Mouse (Mus musculus) kidney, postnatal 0 days (tissue): Measurements from ENCODE around the gene AC161166.1. TPM values are rescaled to one million over a fixed set of nuclear protein-coding genes. Genes with fewer than 3 reads are reported as not detected.
"Not testable (repeated sequence)": the region's sequence is repeated elsewhere in the genome, so short reads cannot be mapped to it uniquely, and the experiment has no call there.

Source experiments
- ATAC-seq: fragments of 200-750 bp; cut with Nextera tagmentation; replicated peaks from 2 replicates; pipeline ENCODE4 v1.8.0; 2017; ENCODE audit warnings: low read depth, moderate number of reproducible peaks, moderate TSS enrichment, moderate library complexity; ENCODE audit not compliant: low FRiP score
- DNase-seq: peaks from one replicate; pipeline ENCODE4 v3.0.0-alpha.2; 2016; ENCODE audit warnings: low spot score
- H3K27ac ChIP-seq: fragments of 300-500 bp; sonication (generic); 2 replicates; pipeline ENCODE4 v1.5.1; 2014; ENCODE audit warnings: mild to moderate bottlenecking
- H3K27me3 ChIP-seq: fragments of 300-500 bp; sonication (generic); 2 replicates; pipeline ENCODE4 v1.6.1; 2014; ENCODE audit warnings: low read length, mixed read lengths; ENCODE audit not compliant: insufficient read depth
- H3K36me3 ChIP-seq: fragments of 300-500 bp; sonication (generic); 2 replicates; pipeline ENCODE4 v1.6.1; 2014; ENCODE audit warnings: low read length, mixed read lengths; ENCODE audit not compliant: insufficient read depth
- H3K4me1 ChIP-seq: fragments of 300-500 bp; sonication (generic); replicated peaks from 2 replicates; pipeline ENCODE4 v1.6.1; 2014; ENCODE audit warnings: antibody characterized with exemption, low read length, mixed read lengths; ENCODE audit not compliant: insufficient read depth
- H3K4me2 ChIP-seq: fragments of 300-500 bp; sonication (generic); 2 replicates; pipeline ENCODE4 v1.6.1; 2014; ENCODE audit warnings: mild to moderate bottlenecking, low read length, moderate library complexity, mixed read lengths
- H3K4me3 ChIP-seq: fragments of 300-500 bp; sonication (generic); replicated peaks from 2 replicates; pipeline ENCODE4 v1.5.1; 2014; ENCODE audit warnings: low read depth, low read length
- H3K9ac ChIP-seq: fragments of 300-500 bp; sonication (generic); 2 replicates; pipeline ENCODE4 v1.6.1; 2014; ENCODE audit warnings: low read depth, low read length
- H3K9me3 ChIP-seq: fragments of 300-500 bp; sonication (generic); replicated peaks from 2 replicates; pipeline ENCODE4 v1.6.1; 2016; ENCODE audit warnings: low read length, inconsistent platforms, mixed read lengths
- CTCF ChIP-seq: IDR thresholded peaks from 2 replicates; pipeline ENCODE4 v1.5.1; 2016; ENCODE audit warnings: antibody characterized with exemption, low read depth, mild to moderate bottlenecking, moderate library complexity
- WGBS: fragments of 180-500 bp; shearing (Covaris S2); extraction: QIAGEN DNeasy Blood & Tissue Kit; methylation state at CpG from one replicate; pipeline ENCODE4 v1.1.7; 2014; 5-methylcytosine and 5-hydroxymethylcytosine counted together
- polyA plus RNA-seq: library from polyadenylated mRNA; unstranded; fragments of >200 nt; fragmentation: Nextera tagmentation; extraction: Ambion mirVana; gene quantifications from 2 replicates; pipeline ENCODE4 v1.2.1, GENCODE M21; 2015

The AC161166.1 gene
- polyA plus RNA-seq, 1 experiment from 2014 or later, result 0.12 TPM

GRCm38 (mm10) chr7:24500929-24501328 is 11.3 kb downstream of the AC161166.1 start:
- 49% methylated on average over 7 of the region's 7 CpGs for WGBS
- Histone ChIP-seq H3K9ac (no peak overlapping the region), H3K9me3 (no peaks in the 10 kb centered on the region), H3K36me3 (no peaks in the 10 kb centered on the region), H3K4me3 (no peak overlapping the region), H3K27me3 (0 out of 2 replicates have a peak, but pooled peaks cover 11% of the 10 kb centered on the region), H3K27ac (no peak overlapping the region), H3K4me2 (no peak overlapping the region), H3K4me1 (peaks cover 8% of the 10 kb centered on the region; the same call in 1 of the 2 replicates)
- TF ChIP-seq CTCF, result peak; percentile 49
- ATAC-seq, result no peak
- DNase-seq, result no peak

GRCm38 (mm10) chr7:24499856-24500577 is 12.2 kb downstream of the AC161166.1 start:
- ATAC-seq (peak; percentile 70), DNase-seq (peak; percentile 70)
- Histone ChIP-seq H3K36me3 (no peaks in the 10 kb centered on the region), H3K4me1 (peaks cover 8% of the 10 kb centered on the region; the same call in 1 of the 2 replicates), H3K9ac (0 out of 2 replicates have a peak overlapping the region, but pooled peaks have one; percentile 2), H3K4me2 (peak overlapping the region; percentile 59), H3K27ac (no peak overlapping the region), H3K4me3 (peak overlapping the region; percentile 26; the same call in 1 of the 2 replicates), H3K9me3 (no peaks in the 10 kb centered on the region), H3K27me3 (0 out of 2 replicates have a peak, but pooled peaks cover 11% of the 10 kb centered on the region)
- TF ChIP-seq CTCF, result peak; percentile 10; the same call in 1 of the 2 replicates
- 9% methylated on average over 43 of the region's 43 CpGs for WGBS

GRCm38 (mm10) chr7:24488303-24488702 is 24.0 kb downstream of the AC161166.1 start:
- Histone ChIP-seq H3K4me3 (no peak overlapping the region), H3K9ac (no peak overlapping the region), H3K27ac (no peak overlapping the region), H3K9me3 (no peaks in the 10 kb centered on the region), H3K27me3 (no peaks in the 10 kb centered on the region), H3K4me2 (no peak overlapping the region), H3K36me3 (no peaks in the 10 kb centered on the region), H3K4me1 (no peaks in the 10 kb centered on the region)
- no peak for TF ChIP-seq CTCF
- no peak for ATAC-seq
- no peak for DNase-seq
- 85% methylated on average over 8 of the region's 8 CpGs for WGBS

GRCm38 (mm10) chr7:24487403-24487802 is 24.9 kb downstream of the AC161166.1 start:
- no peaks in the 10 kb centered on the region for H3K36me3 ChIP-seq
- DNase-seq, result no peak
- ATAC-seq, result no peak; the same call in 1 of the 2 replicates
- no peaks in the 10 kb centered on the region for H3K27me3 ChIP-seq
- H3K4me3 ChIP-seq, result no peak overlapping the region
- H3K9me3 ChIP-seq, result no peaks in the 10 kb centered on the region
- H3K27ac ChIP-seq, result no peak overlapping the region
- 43% methylated on average over 3 of the region's 3 CpGs for WGBS
- no peak overlapping the region for H3K9ac ChIP-seq
- H3K4me1 ChIP-seq, result no peaks in the 10 kb centered on the region
- TF ChIP-seq CTCF, result no peak
- H3K4me2 ChIP-seq, result no peak overlapping the region

GRCm38 (mm10) chr7:24486654-24487130 is 25.6 kb downstream of the AC161166.1 start:
- H3K4me2 ChIP-seq, result no peak overlapping the region
- peak overlapping the region; percentile 16; the same call in 1 of the 2 replicates for H3K27ac ChIP-seq

GRCm38 (mm10) chr7:24485481-24485880 is 26.8 kb downstream of the AC161166.1 start:
- Histone ChIP-seq H3K9ac (no peak overlapping the region), H3K36me3 (no peaks in the 10 kb centered on the region), H3K27me3 (no peaks in the 10 kb centered on the region), H3K27ac (no peak overlapping the region), H3K4me1 (0 out of 2 replicates have a peak, but pooled peaks cover 4% of the 10 kb centered on the region), H3K9me3 (no peaks in the 10 kb centered on the region), H3K4me3 (no peak overlapping the region), H3K4me2 (no peak overlapping the region)
- 81% methylated on average over 9 of the region's 9 CpGs for WGBS
- DNase-seq (no peak), ATAC-seq (no peak)
- no peak for TF ChIP-seq CTCF

More at GRCm38 (mm10) chr7:24486654-24487130, 25.6 kb downstream of the AC161166.1 start:
- WGBS, result 28% methylated on average over 9 of the region's 9 CpGs
- Histone ChIP-seq H3K9ac (no peak overlapping the region), H3K4me3 (no peak overlapping the region), H3K36me3 (no peaks in the 10 kb centered on the region), H3K4me1 (no peaks in the 10 kb centered on the region), H3K9me3 (no peaks in the 10 kb centered on the region), H3K27me3 (no peaks in the 10 kb centered on the region)
- DNase-seq (no peak), ATAC-seq (no peak)
- TF ChIP-seq CTCF, result no peak

GRCm38 (mm10) chr7:24483291-24483690 is 29.0 kb downstream of the AC161166.1 start:
- not testable (repeated sequence) for H3K9me3 ChIP-seq, H3K4me1 ChIP-seq, H3K27me3 ChIP-seq, ATAC-seq, H3K9ac ChIP-seq, H3K36me3 ChIP-seq, DNase-seq, H3K4me3 ChIP-seq, H3K27ac ChIP-seq
- H3K4me2 ChIP-seq, result 0 out of 2 replicates have a peak overlapping the region, but pooled peaks have one; percentile 97
- WGBS, result 39% methylated on average over 6 of the region's 6 CpGs
